Mouse (Mus musculus): ENCODE data around the gene Tnfrsf18. TPM values are rescaled to one million over a fixed set of nuclear protein-coding genes. Genes with fewer than 3 reads are reported as not detected.

Tnfrsf18 gene
- under 1 TPM in 1 of 2 experiments, not detected in 1; 0.38 TPM for total RNA-seq (2021)
- 0.30 and 0.61 TPM in 2 replicates for polyA plus RNA-seq (2012; rRNA removed)
- long read RNA-seq = 0 reads

DNA sequence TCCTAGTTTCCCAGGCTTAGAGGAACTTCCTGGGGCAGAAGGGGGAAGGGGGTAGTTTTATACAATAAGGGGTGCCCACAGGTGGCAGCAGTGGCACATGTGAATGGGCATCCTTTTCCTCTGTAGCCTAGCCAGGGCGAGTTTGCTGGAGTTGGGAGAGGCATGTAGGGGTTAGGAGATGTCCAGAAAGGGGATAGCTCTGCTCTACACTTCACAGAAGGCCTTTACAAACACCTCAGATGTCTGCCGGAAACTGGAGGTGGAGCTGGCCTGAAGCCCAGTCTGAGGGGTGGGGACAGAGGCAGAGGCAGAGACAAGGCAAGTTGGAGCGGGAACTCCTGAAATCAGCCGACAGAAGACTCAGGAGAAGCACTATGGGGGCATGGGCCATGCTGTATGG lies at the start of gene Tnfrsf18:
Gene Tnfrsf18, plus strand, starts transcription at position 152 of the 400 bp plus-strand sequence.
- no peak for DNase-seq

GRCm38 (mm10) chr4:155981436-155982082 lies 44.4 kb upstream of the Tnfrsf18 start:
- no peak for DNase-seq

DNA sequence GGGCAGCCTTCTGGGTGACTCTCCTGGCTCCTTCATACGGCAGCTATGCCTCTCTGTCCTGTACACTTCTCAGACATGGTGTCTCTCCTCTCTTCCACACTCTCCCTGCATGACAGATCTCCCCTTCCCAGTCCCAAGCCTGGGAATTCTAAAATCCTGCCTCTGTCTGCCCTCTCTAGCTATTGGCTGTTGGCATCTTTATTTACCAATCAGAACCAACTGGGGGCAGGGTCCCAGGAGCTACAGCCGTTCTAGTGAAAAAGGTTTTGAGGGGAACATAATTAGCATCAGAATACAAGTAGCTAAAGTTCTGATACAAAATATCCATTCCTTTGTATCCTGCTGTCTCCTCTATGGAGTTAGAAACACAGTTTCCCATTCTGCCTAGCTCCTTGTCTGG lies 42.2 kb upstream of the Tnfrsf18 start:
- no peak for DNase-seq

DNA sequence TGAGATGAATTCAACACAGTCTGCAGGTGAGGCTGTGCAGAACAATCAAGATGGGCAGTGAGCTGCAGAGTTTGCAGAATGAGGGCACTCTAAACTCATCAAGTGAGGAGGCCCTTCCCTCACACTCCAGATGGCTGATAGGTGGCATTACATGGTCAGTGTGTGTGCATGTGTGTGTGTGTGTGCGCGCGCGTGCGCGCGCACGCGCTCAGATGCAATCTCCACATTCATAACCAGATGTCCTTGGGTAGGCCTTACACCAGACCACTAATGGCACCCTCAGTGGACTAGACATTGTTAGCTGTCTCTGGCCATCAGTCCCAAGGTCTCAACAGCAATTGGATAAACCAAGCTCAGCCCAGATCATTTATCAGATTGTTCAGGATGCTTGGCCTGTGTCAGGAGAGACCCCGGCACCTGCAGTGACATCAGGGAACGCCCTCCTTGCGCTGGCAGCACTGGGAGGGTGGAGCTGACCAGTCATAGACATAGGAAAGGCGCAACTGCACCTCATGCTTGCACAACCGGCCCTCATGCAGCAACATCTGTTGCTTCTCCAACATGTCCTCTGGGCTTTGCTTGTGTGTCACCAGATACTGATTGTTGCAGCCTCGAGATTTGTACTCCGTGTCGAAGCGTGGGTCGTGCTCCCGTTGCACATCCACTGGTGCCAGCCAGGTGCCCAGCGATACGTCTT lies 34.6 kb upstream of the Tnfrsf18 start:
- DNase-seq = no peak

DNA sequence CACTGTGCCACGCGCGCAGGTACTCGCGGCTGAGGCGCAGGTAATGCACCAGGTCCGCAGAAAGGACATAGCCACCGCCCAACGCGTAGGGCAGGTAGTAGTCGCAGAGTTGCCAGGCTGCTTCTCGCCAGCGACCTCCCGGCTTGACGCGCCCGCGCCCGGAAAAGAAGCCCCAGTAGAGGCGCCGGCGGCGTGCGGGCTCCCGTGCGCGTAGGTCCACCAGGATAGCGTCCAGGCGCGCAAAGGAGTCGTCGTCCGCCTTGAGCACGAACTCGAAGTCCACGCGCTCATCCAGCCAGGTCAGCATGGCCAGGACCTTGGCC lies 34.1 kb upstream of the Tnfrsf18 start:
- no peak for DNase-seq

DNA sequence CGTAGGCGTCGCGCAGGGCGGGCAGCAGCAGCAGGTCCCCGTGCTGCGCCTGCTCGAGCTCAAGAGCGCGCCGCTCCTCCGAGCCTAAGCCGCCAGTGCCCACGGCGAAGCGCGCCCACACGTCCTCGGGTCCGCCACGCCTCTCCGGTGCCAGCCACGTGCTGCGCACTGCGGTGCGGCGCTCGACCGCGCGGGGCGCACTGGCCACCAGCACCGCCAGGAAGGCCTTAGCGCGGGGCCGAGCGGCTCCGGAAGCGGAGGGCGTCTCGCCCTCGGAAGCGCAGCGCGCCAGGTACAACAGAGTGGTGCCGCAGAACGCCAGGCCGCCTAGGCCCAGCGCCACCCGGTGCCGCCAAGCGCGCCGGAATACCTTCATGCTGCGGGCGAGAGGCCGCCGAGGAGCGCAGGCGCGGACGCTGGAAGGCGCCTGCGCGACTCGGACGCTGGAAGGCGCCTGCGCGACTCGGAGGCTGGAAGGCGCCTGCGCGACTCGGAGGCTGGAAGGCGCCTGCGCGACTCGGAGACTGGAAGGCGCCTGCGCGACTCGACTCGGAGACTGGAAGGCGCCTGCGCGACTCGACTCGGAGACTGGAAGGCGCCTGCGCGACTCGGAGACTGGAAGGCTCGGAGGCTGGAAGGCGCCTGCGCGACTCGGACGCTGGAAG lies 33.6 kb upstream of the Tnfrsf18 start, which contains the start of the genes B3galt6 and Sdf4:
Gene B3galt6, minus strand, starts transcription at position 409 of the 665 bp plus-strand sequence.
Gene Sdf4, plus strand, starts transcription at position 632 of the 665 bp plus-strand sequence.
- DNase-seq = peak; percentile 91

DNA sequence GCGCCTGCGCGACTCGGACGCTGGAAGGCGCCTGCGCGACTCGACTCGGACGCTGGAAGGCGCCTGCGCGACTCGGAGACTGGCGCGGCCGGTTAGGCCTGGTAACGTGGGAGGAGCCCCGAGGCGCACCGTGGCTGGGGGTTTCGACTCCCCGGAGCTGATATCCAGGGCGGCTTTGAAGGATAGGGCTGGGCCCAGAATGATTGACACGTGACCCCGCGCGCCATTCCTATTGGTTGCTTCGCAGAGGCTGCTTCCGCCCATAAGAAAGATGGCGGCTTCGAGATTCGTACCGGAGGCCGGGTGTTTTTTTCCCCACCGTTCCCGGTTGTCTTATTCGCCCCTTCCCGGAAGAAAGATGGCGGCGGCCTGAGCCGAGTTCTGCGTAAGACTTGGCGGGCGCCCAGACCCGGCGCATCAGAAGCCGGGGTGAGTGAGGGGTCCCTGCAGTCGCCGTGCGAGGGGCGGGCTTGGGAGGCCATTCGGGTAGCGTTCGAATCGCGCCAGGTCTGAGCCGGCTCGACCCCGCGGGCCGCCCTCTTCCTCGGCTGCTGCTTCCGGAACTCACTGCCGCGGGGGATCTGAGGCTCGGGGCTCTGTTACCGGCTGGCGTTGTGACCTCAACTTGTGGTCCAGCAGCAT lies 32.9 kb upstream of the Tnfrsf18 start:
- DNase-seq = peak; percentile 96

GRCm38 (mm10) chr4:155993606-155994005 lies 32.4 kb upstream of the Tnfrsf18 start:
- no peak for DNase-seq

DNA sequence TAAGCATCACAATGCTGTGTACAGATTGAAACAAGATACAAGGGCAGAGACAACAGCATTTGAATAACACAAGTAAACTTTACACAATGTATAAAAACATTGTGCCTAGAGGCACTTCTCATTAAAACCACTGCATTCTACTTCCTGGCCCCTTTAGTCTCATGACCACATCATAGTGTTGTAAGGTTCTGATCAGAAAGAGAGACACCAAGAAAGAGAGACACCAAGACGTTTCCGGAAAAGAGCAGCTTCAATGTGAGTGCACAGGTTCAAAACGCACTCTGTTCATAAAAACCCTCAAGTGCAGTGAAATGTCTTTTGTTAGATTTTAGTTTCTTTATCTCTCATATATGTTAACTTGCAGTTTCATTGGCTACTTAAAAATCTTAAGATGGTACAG lies 21.9 kb upstream of the Tnfrsf18 start:
- DNase-seq = no peak

GRCm38 (mm10) chr4:156008369-156008768 lies 17.6 kb upstream of the Tnfrsf18 start:
- no peak for DNase-seq

DNA sequence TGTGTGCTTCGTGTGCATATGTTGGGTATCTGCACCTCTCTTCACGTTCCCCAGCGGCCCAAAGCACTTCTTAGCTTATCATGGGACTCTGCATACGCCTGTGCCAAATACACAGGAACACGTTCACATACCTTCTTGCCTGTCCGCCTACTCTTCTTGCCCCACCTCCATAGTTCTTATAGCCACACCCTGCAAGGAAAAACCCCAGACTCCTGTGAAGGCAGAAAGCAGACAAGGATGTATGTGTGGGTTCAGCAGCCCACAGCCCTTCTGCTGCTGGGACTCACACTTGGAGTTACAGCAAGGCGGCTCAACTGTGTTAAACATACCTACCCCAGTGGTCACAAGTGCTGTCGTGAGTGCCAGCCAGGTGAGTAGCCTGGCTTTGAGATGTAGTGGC lies 12.3 kb upstream of the Tnfrsf18 start, which contains the start of gene Tnfrsf4:
Gene Tnfrsf4, plus strand, starts transcription at position 207 of the 400 bp plus-strand sequence.
- no peak for DNase-seq

GRCm38 (mm10) chr4:156014436-156014835 lies 11.5 kb upstream of the Tnfrsf18 start:
- peak; percentile 68 for DNase-seq

GRCm38 (mm10) chr4:156019771-156020170 lies 6.2 kb upstream of the Tnfrsf18 start:
- DNase-seq = no peak

DNA sequence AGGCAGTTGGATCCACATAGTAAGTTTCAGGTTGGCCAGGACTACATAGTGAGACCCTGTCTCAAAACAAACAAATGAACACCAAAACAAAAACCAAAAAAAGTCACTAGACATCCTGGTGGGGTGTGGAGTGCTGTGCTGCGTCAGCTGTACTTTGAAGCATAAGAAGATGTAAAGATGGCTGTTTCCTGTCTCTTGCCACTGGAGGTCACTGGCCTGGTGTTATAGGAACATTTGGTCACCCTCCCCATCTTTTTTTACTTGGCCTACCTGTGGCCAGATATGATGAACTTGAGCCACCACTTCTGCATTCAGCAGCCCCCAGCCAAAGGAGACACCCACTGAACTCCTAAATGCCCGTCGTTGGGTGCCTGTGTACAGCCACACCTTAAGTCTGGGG lies 4.6 kb upstream of the Tnfrsf18 start:
- DNase-seq = no peak

DNA sequence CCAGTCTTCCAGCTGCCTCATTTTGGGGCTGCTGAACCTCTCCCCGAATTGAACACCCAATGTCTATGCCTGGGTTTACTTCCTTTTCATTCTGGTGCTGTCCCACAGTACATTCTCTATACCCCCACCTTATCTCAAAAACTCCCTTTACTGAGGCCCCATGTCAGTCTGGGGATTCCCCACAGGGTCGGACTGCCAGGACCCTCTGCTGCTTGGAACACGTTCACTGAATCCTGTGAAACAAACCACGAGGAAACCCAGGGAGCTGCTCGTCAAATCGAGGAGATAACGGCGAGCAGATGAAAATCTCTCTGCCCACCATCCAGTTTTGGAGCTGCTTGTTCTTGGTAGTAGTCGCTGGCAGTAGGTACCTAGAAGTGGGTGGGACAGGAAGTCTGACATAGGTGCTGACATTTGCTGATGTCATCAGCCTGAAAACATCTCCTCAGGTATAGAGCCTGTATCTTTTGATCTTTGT lies 4.0 kb upstream of the Tnfrsf18 start:
- DNase-seq = no peak

GRCm38 (mm10) chr4:156023520-156023919 lies 2.4 kb upstream of the Tnfrsf18 start:
- no peak for DNase-seq

DNA sequence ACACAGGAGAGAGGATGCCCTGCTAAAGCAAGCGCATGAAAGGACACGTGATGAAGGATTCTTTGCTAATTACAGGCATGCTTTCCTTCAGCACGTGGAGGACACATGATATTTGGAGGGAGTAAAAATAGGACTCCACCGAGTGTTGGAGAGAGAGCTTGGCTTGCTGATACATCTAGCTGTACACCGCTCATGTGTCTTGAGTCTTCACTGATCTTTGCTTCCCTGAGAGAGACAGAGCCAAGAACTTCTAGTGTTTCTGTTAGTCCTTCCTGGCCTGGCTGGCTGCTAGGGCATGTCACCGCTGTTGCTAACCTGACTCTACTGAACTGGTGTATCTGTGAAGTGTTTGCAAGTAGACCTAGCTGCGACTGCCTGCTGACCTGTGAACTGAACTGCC lies 1.8 kb upstream of the Tnfrsf18 start:
- no peak for DNase-seq

DNA sequence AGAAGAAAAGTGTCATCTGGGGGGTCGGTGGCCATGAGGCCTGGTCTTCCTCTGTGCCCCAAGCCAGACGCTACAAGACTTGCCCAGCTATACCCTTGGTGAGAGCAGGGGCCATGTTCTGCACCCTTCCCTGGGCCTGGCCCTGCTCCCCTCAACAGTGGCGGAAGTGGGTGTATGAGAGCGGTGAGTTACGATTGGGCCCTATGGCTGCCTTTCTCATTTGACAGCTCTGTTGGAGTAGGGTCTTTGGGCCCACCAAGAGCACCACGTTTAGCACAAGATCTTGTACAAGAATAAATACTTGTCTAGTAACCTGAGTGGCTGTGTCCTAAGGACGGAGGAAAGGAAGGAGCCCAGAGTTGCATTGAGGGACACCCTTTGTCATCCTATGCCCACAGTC lies 2.6 kb downstream of the Tnfrsf18 start:
- DNase-seq = no peak

GRCm38 (mm10) chr4:156030651-156031118 lies 4.7 kb downstream of the Tnfrsf18 start:
- no peak for DNase-seq

GRCm38 (mm10) chr4:156031255-156031592 lies 5.3 kb downstream of the Tnfrsf18 start:
- no peak for DNase-seq

DNA sequence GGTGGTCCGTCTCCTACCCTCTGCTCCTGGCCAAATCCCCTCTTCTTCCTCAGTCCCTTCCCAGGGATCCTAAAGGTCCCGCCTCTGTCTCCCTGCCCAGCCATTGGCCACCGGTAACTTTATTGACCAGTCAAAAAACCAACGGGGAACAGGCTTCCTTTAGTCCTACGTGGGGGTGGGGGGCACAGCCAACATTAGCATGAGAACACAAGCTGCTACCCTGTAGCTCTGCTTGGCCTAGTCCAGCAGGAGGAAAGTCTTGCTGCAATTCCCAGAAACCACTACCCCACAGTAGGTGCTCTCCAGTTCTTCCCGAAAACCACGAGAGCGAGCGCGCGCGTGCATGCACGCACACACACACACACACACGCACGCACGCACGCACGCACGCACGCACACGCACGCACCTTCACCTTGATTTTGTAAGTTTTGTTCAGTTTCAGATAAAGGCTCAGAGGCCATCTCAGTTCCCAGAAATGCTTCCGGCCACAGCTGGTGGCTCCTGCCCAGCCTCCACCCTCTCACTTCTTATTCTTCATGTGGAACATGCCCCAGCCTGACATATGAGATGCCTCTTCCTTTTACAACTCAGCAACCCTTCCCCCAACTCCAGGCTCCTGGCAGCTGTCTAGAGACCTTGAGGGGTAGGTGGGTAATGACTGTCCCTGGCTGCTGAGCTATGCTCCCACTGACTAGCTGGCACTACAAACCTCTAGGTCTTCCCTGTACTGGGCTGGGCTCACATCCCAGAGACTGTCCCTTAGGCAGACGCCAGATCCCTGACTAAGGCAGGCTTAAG lies 5.8 kb downstream of the Tnfrsf18 start:
- peak; percentile 92 for DNase-seq

Data from adrenal gland, adult 2 months (tissue).